Mouse (Mus musculus) pancreas, adult 10 weeks (tissue): ENCODE measurements around the gene Tln1. TPM values are rescaled to one million over a fixed set of nuclear protein-coding genes. Genes with fewer than 3 reads are reported as not detected.

Experiments
- polyA plus RNA-seq: library from polyadenylated mRNA; stranded (reverse); fragments of 350-450 nt; fragmentation: Illumina TruSeq; extraction: RNeasy Lipid Tissue Mini Kit (QIAGEN cat#74804); gene quantifications from one replicate; pipeline ENCODE4 v1.2.3, GENCODE M21; 2015; ENCODE audit warnings: low read depth, low replicate concordance; ENCODE audit not compliant: insufficient read depth

The Tln1 gene
- 19.2 TPM for polyA plus RNA-seq

DNA sequence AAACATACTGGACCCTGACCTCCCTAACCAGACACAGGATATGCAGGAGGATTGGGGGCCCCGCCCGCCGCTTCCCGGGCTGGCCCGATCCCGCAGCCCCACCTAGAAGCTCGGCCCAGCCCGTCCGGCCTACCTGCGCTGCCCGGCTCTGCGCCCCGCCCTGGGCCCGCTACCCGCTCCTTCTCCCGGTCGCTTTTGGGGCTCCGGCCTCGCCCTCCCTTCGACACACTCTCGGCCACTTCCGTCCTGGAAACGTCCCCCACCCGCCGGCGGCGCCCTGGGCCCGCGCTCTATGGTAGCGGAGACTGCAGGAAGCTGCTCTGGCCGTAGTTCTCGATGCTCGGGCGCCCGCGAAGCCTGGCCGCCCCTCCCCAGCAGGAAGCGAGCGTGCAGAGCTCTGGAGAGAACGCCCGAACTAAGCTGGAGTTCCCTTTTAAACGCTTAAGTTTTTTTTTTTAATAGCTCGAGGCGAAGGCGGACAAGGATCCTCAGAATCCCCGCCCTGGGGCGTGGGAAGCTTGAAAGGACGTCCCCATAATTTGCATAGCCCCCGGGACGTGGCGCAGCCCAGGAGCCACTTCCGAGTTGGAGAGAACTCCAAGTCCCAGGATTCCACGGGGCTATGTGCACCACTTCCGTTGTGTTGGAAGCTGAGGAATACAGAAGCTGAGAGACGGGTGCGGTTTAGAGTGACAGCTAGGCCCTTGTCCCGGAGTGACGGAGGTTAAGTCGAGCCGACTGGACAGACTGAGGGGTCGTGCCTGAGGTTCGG lies at the start of gene Tln1, which contains the start of gene Creb3:
TSS of gene Tln1 (minus strand) at position 695 of the 772 bp plus-strand sequence.
TSS of gene Creb3 (plus strand) at position 336 of the 772 bp plus-strand sequence.

DNA sequence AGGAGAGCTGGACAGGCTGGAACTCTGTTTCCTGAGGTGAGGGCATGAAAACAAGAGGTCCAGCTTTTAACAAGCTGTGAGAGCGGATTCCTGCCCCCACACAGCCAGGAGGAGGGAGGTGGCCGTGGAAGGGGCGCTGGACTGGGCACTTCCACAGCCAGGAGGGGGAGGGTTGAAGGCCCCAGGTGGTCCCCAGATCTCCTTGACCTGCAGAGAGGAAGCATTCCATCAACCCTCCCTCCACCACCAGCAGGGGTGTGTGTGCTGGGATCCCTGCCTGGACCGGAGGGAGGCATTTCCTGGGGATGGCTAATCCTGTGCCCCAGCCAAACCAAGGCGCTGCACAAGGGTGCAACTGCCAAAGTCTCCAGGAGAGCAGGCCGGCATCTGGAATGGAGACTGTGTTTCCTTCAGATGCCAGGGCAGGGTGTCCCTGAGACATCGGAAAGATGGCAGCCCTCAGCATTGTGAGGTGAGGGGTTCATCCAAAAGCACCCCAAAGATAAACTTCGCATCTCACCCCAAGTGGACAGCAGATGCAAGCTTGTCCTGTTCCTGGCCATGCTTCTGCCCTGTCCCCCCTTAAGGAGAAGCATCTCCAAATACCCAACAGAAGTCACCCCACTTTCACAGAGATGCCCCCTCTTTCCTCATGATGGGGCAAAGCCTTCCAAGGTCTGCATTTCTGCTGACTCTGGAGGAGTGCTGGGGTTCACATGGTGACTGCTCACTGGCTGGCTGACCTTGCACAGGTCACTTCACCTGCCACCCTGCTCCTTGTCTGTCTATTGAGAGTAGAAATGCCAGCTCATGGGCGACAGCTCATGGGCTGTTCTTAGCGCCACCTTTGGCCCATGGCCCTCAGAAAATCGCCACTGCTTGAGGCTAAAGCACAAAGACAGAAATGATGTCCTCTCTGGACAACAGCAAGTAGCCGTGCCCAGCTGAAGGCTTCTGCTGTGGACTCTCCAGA lies 22.2 kb upstream of the Tln1 start, which contains the start of gene Msmp:
TSS of gene Msmp (minus strand) at position 51 of the 973 bp plus-strand sequence.

GRCm38 (mm10) chr4:43578376-43579204 lies 16.1 kb upstream of the Tln1 start, which contains the start of the genes Rgp1 and Gba2:
Gene Rgp1 (plus strand): TSS chr4:43578715.
Gene Gba2 (minus strand): TSS chr4:43578873.

GRCm38 (mm10) chr4:43506536-43507185 lies 55.8 kb downstream of the Tln1 start, which contains the start of gene Car9:
Gene Car9 (plus strand): TSS chr4:43506966.

GRCm38 (mm10) chr4:43499407-43500333 lies 62.8 kb downstream of the Tln1 start, which contains the start of gene Arhgef39:
Gene Arhgef39 (minus strand): TSS chr4:43499695.

GRCm38 (mm10) chr4:43492821-43493185 lies 69.7 kb downstream of the Tln1 start, which contains the start of gene Ccdc107:
Gene Ccdc107 (plus strand): TSS chr4:43492900.

GRCm38 (mm10) chr4:43483535-43484091 lies 78.9 kb downstream of the Tln1 start, which contains the start of gene Sit1:
Gene Sit1 (minus strand): TSS chr4:43483734.

Other genes with a start within 250 kb of the Tln1 start
- gene Rusc2, start 180.7 kb downstream of the Tln1 start, polyA plus RNA-seq: 5.5 TPM
- not detected for gene Fam166b, start 133.6 kb downstream of the Tln1 start, polyA plus RNA-seq
- gene Tesk1, start 120.8 kb downstream of the Tln1 start, polyA plus RNA-seq: 7.8 TPM
- 1.8 TPM for gene Cd72, start 108.1 kb downstream of the Tln1 start, polyA plus RNA-seq
- gene Sit1, start 79.0 kb downstream of the Tln1 start, polyA plus RNA-seq: not detected
- 28.5 TPM for gene Ccdc107, start 69.8 kb downstream of the Tln1 start, polyA plus RNA-seq
- 3.8 TPM for gene Arhgef39, start 63.0 kb downstream of the Tln1 start, polyA plus RNA-seq
- gene Car9, start 55.7 kb downstream of the Tln1 start, polyA plus RNA-seq: not detected
- gene Tpm2, start 38.9 kb downstream of the Tln1 start, polyA plus RNA-seq: 37.2 TPM
- gene Creb3, start 359 bp downstream of the Tln1 start, polyA plus RNA-seq: 21.2 TPM
- 6.8 TPM for gene Rgp1, start 16.0 kb upstream of the Tln1 start, polyA plus RNA-seq
- 4.6 TPM for gene Gba2, start 16.2 kb upstream of the Tln1 start, polyA plus RNA-seq
- gene Msmp, start 21.8 kb upstream of the Tln1 start, polyA plus RNA-seq: not detected
- 10.7 TPM for gene Npr2, start 69.2 kb upstream of the Tln1 start, polyA plus RNA-seq
- gene Spag8, start 90.9 kb upstream of the Tln1 start, polyA plus RNA-seq: 1.1 TPM
- 22.0 TPM for gene Hint2, start 93.8 kb upstream of the Tln1 start, polyA plus RNA-seq
- 1.8 TPM for gene Tmem8b, start 106.3 kb upstream of the Tln1 start, polyA plus RNA-seq
- 0.20 TPM for gene Fam221b, start 106.5 kb upstream of the Tln1 start, polyA plus RNA-seq
- gene Olfr70, start 138.1 kb upstream of the Tln1 start, polyA plus RNA-seq: not detected
- gene Olfr71, start 147.6 kb upstream of the Tln1 start, polyA plus RNA-seq: not detected
- gene Hrct1, start 164.5 kb upstream of the Tln1 start, polyA plus RNA-seq: 3.5 TPM
- gene Spaar, start 167.3 kb upstream of the Tln1 start, polyA plus RNA-seq: 0.65 TPM
- not detected for gene Olfr159, start 208.3 kb upstream of the Tln1 start, polyA plus RNA-seq